Comparison of ENCODE assay signal across 14 mouse cellular contexts in the genomic region with DNA sequence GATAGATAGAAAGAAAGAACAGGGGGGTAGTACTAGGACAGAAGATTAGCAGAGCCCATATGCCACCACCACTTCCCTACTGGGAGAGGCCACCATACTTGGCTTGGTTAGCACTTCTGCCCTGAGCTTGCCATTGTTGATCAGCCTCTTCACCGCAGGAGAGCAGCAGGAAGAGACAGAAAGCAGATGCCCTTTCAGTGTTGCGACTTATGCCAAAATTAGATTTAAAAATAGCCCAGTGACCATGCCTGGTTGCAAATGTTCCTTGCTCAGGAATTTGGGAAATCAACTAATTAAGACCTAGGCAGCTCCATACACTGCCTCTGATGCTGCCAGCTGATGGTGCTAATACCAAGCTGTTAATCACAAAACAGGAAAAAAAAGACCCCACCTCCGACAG.
DNase-seq lines count a peak whose midpoint lies in the region; ATAC-seq and TF ChIP-seq lines count a peak whose summit lies in the region.
"Had no signal": no experiment of that assay in that cellular context is flagged by ENCODE, and none has a peak within 500 bp of the region (broad histone marks: within the 10 kb centered on the region; RNA-seq: fewer than 3 reads in every experiment).

No protein-coding gene starts in this region.

- no peak for TF ChIP-seq EP300 in stomach, postnatal 0 days (optimal IDR thresholded peaks at IDR 0.05)

- no peak for TF ChIP-seq CTCF in stomach, postnatal 0 days (IDR thresholded peaks at IDR 0.05; ENCODE audit: low read depth)

- no peak overlapping the region for H3K9ac ChIP-seq in hindbrain, embryonic 15.5 days
- H3K9ac ChIP-seq in stomach, embryonic 16.5 days (ENCODE audit: low read length) = no peak overlapping the region
- no peak overlapping the region for H3K9ac ChIP-seq in stomach, postnatal 0 days (ENCODE audit: low read length)
- H3K9ac ChIP-seq: liver, embryonic 14.5 days had no signal

- no peaks in the 10 kb centered on the region for H3K27me3 ChIP-seq in hindbrain, embryonic 15.5 days
- no peaks in the 10 kb centered on the region for H3K27me3 ChIP-seq in hindbrain, embryonic 10.5 days (ENCODE audit: insufficient read depth, poor library complexity, severe bottlenecking)
- no peaks in the 10 kb centered on the region for H3K27me3 ChIP-seq in stomach, embryonic 16.5 days (ENCODE audit: control insufficient read depth, insufficient read depth, low read length)
- H3K27me3 ChIP-seq in stomach, postnatal 0 days (ENCODE audit: control insufficient read depth, insufficient read depth, low read length) = no peaks in the 10 kb centered on the region
- no peaks in the 10 kb centered on the region for H3K27me3 ChIP-seq in embryonic facial prominence, embryonic 10.5 days (replicated peaks; ENCODE audit: low read depth, poor library complexity, severe bottlenecking)

- ATAC-seq in hindbrain, embryonic 15.5 days (ENCODE audit: low FRiP score, low read depth) = peak; percentile 54; the same call in 1 of the 2 replicates
- peak; percentile 33; the same call in 1 of the 2 replicates for ATAC-seq in stomach, embryonic 16.5 days (ENCODE audit: insufficient read depth, low FRiP score)
- ATAC-seq in stomach, postnatal 0 days (ENCODE audit: low FRiP score, low TSS enrichment) = no peak
- ATAC-seq in granulocyte monocyte progenitor cell, adult 5-6 weeks (replicated peaks; ENCODE audit: poor library complexity, severe bottlenecking) = no peak
- ATAC-seq: CD4-positive, CD25-positive, alpha-beta regulatory T cell, adult 4 months; Patski had no signal

- no peaks in the 10 kb centered on the region for H3K9me3 ChIP-seq in hindbrain, embryonic 15.5 days
- no peaks in the 10 kb centered on the region for H3K9me3 ChIP-seq in hindbrain, embryonic 10.5 days
- H3K9me3 ChIP-seq in stomach, embryonic 16.5 days (replicated peaks; ENCODE audit: control insufficient read depth, low read length) = no peaks in the 10 kb centered on the region
- H3K9me3 ChIP-seq in stomach, postnatal 0 days (ENCODE audit: control insufficient read depth, low read length) = no peaks in the 10 kb centered on the region
- H3K9me3 ChIP-seq in embryonic facial prominence, embryonic 10.5 days = no peaks in the 10 kb centered on the region

- no peak for DNase-seq in hindbrain, embryonic 10.5 days (ENCODE audit: low spot score)
- DNase-seq in stomach, postnatal 0 days (ENCODE audit: low spot score) = no peak
- DNase-seq in cerebellum, postnatal 25 days = peak; percentile 86 to 90
- DNase-seq in layer of hippocampus, postnatal 14 days (ENCODE audit: low spot score in 2 of 2) = peak; percentile 32 to 54
- DNase-seq in embryonic facial prominence, embryonic 10.5 days (ENCODE audit: low spot score) = no peak
- DNase-seq: adrenal gland, adult 8-10 months; spleen, adult 18-20 months had no signal

- no peaks in the 10 kb centered on the region for H3K4me1 ChIP-seq in hindbrain, embryonic 15.5 days (replicated peaks)
- H3K4me1 ChIP-seq in hindbrain, embryonic 10.5 days (replicated peaks) = no peaks in the 10 kb centered on the region
- no peaks in the 10 kb centered on the region for H3K4me1 ChIP-seq in stomach, embryonic 16.5 days (ENCODE audit: control insufficient read depth, insufficient read depth, low read length)
- H3K4me1 ChIP-seq in stomach, postnatal 0 days (replicated peaks; ENCODE audit: control insufficient read depth, insufficient read depth) = no peaks in the 10 kb centered on the region
- no peaks in the 10 kb centered on the region for H3K4me1 ChIP-seq in embryonic facial prominence, embryonic 10.5 days

- H3K36me3 ChIP-seq in hindbrain, embryonic 15.5 days = no peaks in the 10 kb centered on the region
- no peaks in the 10 kb centered on the region for H3K36me3 ChIP-seq in hindbrain, embryonic 10.5 days
- H3K36me3 ChIP-seq in stomach, embryonic 16.5 days (ENCODE audit: control insufficient read depth, insufficient read depth, low read length) = no peaks in the 10 kb centered on the region
- no peaks in the 10 kb centered on the region for H3K36me3 ChIP-seq in stomach, postnatal 0 days (ENCODE audit: control insufficient read depth, insufficient read depth, low read length)
- no peaks in the 10 kb centered on the region for H3K36me3 ChIP-seq in embryonic facial prominence, embryonic 10.5 days (replicated peaks)

- no peak overlapping the region for H3K4me3 ChIP-seq in hindbrain, embryonic 15.5 days
- no peak overlapping the region for H3K4me3 ChIP-seq in hindbrain, embryonic 10.5 days
- no peak overlapping the region for H3K4me3 ChIP-seq in stomach, embryonic 16.5 days (replicated peaks; ENCODE audit: low read length)
- H3K4me3 ChIP-seq in stomach, postnatal 0 days (ENCODE audit: low read depth, low read length) = no peak overlapping the region
- H3K4me3 ChIP-seq in embryonic facial prominence, embryonic 10.5 days = no peak overlapping the region
- H3K4me3 ChIP-seq: erythroblast, embryonic 14.5 days had no signal

- H3K27ac ChIP-seq in hindbrain, embryonic 15.5 days (replicated peaks) = no peak overlapping the region
- no peak overlapping the region for H3K27ac ChIP-seq in hindbrain, embryonic 10.5 days
- no peak overlapping the region for H3K27ac ChIP-seq in stomach, embryonic 16.5 days (ENCODE audit: low read length)
- H3K27ac ChIP-seq in stomach, postnatal 0 days (replicated peaks) = no peak overlapping the region
- no peak overlapping the region for H3K27ac ChIP-seq in embryonic facial prominence, embryonic 10.5 days (replicated peaks)
- H3K27ac ChIP-seq: liver, embryonic 14.5 days had no signal

- 66% methylated on average over 3 of the region's 3 CpGs for WGBS in hindbrain, embryonic 15.5 days
- WGBS in hindbrain, embryonic 10.5 days = 75% methylated on average over 3 of the region's 3 CpGs
- WGBS in stomach, embryonic 16.5 days = 52% methylated on average over 3 of the region's 3 CpGs
- 52% methylated on average over 3 of the region's 3 CpGs for WGBS in stomach, postnatal 0 days
- WGBS in embryonic facial prominence, embryonic 10.5 days = 77% methylated on average over 3 of the region's 3 CpGs

- H3K4me2 ChIP-seq in hindbrain, embryonic 15.5 days = no peak overlapping the region
- H3K4me2 ChIP-seq in stomach, embryonic 16.5 days (ENCODE audit: low read depth, low read length) = no peak overlapping the region
- H3K4me2 ChIP-seq in stomach, postnatal 0 days (replicated peaks; ENCODE audit: low read depth) = no peak overlapping the region

Comparison
In these comparisons a context has a peak if more than half of its experiments do, and no peak if none do; other contexts are left out.
1. ATAC-seq: peak in hindbrain, embryonic 15.5 days (single experiment) and stomach, embryonic 16.5 days (single experiment); none in stomach, postnatal 0 days (single experiment) and granulocyte monocyte progenitor cell, adult 5-6 weeks (single experiment).
2. DNase-seq: peak in cerebellum, postnatal 25 days (2 of 2) and layer of hippocampus, postnatal 14 days (2 of 2); none in hindbrain, embryonic 10.5 days (single experiment), stomach, postnatal 0 days (single experiment) and embryonic facial prominence, embryonic 10.5 days (single experiment).